Mouse (Mus musculus): ENCODE data around the gene Parp4. TPM values are rescaled to one million over a fixed set of nuclear protein-coding genes. Genes with fewer than 3 reads are reported as not detected.
A peak's percentile ranks its signal among the peaks of the same experiment; 100 is the strongest.

The Parp4 gene
- polyA plus RNA-seq, 1 experiment from 2014 or later, result 6.5 TPM

DNA sequence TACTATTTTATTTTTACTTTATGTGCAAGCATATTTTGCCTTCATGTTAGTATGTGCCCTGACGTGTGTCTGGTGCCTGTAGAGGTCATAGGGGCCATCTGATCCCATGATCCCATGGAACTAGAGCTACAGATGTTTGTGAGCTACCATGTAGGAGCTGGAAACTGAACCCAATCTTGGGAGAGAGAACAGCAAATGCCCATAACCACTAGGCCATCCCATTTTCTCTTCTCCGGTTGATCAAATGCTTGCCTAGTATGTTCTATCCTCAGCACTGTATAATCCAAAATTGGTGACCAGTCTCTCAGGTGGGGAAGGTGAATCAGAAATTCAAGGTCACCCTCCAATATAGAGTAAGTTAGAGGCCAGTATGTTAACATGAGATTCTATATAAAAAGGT, 2.9 kb upstream of the Parp4 start:
- ATAC-seq (ENCODE audit: insufficient read depth, low FRiP score, low read depth), result no peak

GRCm38 (mm10) chr14:56575969-56576901, 816 bp downstream of the Parp4 start:
- H3K27ac ChIP-seq, result no peak overlapping the region
- WGBS, result 71% methylated on average over 18 of the region's 18 CpGs
- H3K9ac ChIP-seq, result no peak overlapping the region
- H3K4me3 ChIP-seq (replicated peaks), result peak overlapping the region; percentile 67
- H3K4me2 ChIP-seq, result peak overlapping the region; percentile 81
- H3K27me3 ChIP-seq (replicated peaks), result no peaks in the 10 kb centered on the region
- H3K4me1 ChIP-seq, result no peaks in the 10 kb centered on the region
- ATAC-seq (ENCODE audit: insufficient read depth, low FRiP score, low read depth), result no peak
- H3K9me3 ChIP-seq, result no peaks in the 10 kb centered on the region
- no peaks in the 10 kb centered on the region for H3K36me3 ChIP-seq

More for the DNA sequence above, 2.9 kb upstream of the Parp4 start:
- Histone ChIP-seq H3K27ac (no peak overlapping the region), H3K36me3 (no peaks in the 10 kb centered on the region), H3K9me3 (no peaks in the 10 kb centered on the region), H3K4me3 (replicated peaks) (0 out of 2 replicates have a peak overlapping the region, but pooled peaks have one; percentile 88), H3K9ac (no peak overlapping the region), H3K4me1 (no peaks in the 10 kb centered on the region), H3K4me2 (0 out of 2 replicates have a peak overlapping the region, but pooled peaks have one; percentile 79), H3K27me3 (replicated peaks) (no peaks in the 10 kb centered on the region)
- 56% methylated on average over 2 of the region's 2 CpGs for WGBS

GRCm38 (mm10) chr14:56579011-56579410, 3.6 kb downstream of the Parp4 start:
- Histone ChIP-seq H3K9ac (no peak overlapping the region), H3K4me1 (no peaks in the 10 kb centered on the region), H3K36me3 (no peaks in the 10 kb centered on the region), H3K4me3 (replicated peaks) (no peak overlapping the region), H3K27me3 (replicated peaks) (no peaks in the 10 kb centered on the region), H3K4me2 (no peak overlapping the region), H3K27ac (no peak overlapping the region), H3K9me3 (no peaks in the 10 kb centered on the region)
- 46% methylated on average over 8 of the region's 8 CpGs for WGBS
- no peak for ATAC-seq (ENCODE audit: insufficient read depth, low FRiP score, low read depth)

GRCm38 (mm10) chr14:56581117-56581516, 5.7 kb downstream of the Parp4 start:
- peak overlapping the region; percentile 5; the same call in 1 of the 2 replicates for H3K27ac ChIP-seq
- H3K4me3 ChIP-seq (replicated peaks), result no peak overlapping the region
- 52% methylated on average over 5 of the region's 5 CpGs for WGBS
- no peaks in the 10 kb centered on the region for H3K36me3 ChIP-seq
- H3K9me3 ChIP-seq, result no peaks in the 10 kb centered on the region
- ATAC-seq (ENCODE audit: insufficient read depth, low FRiP score, low read depth), result no peak
- no peaks in the 10 kb centered on the region for H3K27me3 ChIP-seq (replicated peaks)
- no peak overlapping the region for H3K4me2 ChIP-seq
- H3K9ac ChIP-seq, result no peak overlapping the region
- H3K4me1 ChIP-seq, result no peaks in the 10 kb centered on the region

DNA sequence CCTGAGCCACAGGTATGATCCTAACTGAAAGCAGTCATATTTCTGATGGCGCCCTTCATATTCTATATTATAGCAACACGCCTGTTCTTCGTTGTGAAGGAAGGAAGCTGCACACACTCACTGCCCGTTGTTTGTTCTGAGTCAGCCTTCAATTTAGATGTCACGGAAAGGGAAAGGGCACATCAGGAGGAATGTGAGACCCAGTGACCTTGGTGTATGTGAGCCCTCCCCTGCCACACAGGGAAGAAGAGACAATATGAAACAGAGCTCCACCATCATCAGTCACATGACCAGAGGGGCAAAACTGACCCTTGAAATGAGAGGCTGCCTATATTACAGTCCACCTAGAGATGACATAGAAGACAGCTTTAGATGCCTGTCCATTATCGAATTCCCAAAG, 6.9 kb downstream of the Parp4 start:
- ATAC-seq (ENCODE audit: insufficient read depth, low FRiP score, low read depth), result no peak

DNA sequence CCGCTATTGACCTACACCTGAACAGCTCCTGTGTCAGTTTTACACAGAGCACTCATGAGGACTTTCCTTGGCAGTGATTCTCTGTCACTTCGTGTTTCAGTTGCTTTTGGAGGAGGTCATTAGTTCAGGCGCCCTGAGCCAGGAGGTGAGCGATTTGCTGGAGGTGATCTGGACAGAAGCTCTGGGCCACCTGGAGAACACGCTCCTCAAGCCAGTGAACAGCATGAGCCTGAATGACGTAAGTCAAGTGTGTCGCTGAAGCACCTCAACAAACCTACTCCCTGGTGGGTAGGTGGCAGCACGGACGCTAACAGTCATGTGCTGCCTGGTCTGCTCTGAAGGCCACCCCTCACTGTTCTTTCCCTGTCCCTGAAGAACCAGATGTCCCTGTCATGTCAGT, 16.8 kb downstream of the Parp4 start:
- WGBS, result 92% methylated on average over 9 of the region's 9 CpGs
- Histone ChIP-seq H3K9me3 (no peaks in the 10 kb centered on the region), H3K4me2 (no peak overlapping the region), H3K36me3 (peaks cover 14% of the 10 kb centered on the region), H3K27ac (no peak overlapping the region), H3K9ac (no peak overlapping the region), H3K4me3 (replicated peaks) (no peak overlapping the region), H3K27me3 (replicated peaks) (no peaks in the 10 kb centered on the region), H3K4me1 (no peaks in the 10 kb centered on the region)
- no peak for ATAC-seq (ENCODE audit: insufficient read depth, low FRiP score, low read depth)

More for the DNA sequence above, 6.9 kb downstream of the Parp4 start:
- Histone ChIP-seq H3K36me3 (no peaks in the 10 kb centered on the region), H3K4me3 (replicated peaks) (no peak overlapping the region), H3K9me3 (no peaks in the 10 kb centered on the region), H3K9ac (no peak overlapping the region), H3K27ac (no peak overlapping the region), H3K27me3 (replicated peaks) (no peaks in the 10 kb centered on the region), H3K4me2 (no peak overlapping the region), H3K4me1 (no peaks in the 10 kb centered on the region)
- 79% methylated on average over 6 of the region's 6 CpGs for WGBS

GRCm38 (mm10) chr14:56594811-56595210, 19.4 kb downstream of the Parp4 start:
- peaks cover 14% of the 10 kb centered on the region for H3K36me3 ChIP-seq
- H3K9me3 ChIP-seq, result no peaks in the 10 kb centered on the region
- no peak overlapping the region for H3K27ac ChIP-seq
- no peak overlapping the region for H3K9ac ChIP-seq
- no peak overlapping the region for H3K4me3 ChIP-seq (replicated peaks)
- no peak overlapping the region for H3K4me2 ChIP-seq
- no peaks in the 10 kb centered on the region for H3K4me1 ChIP-seq
- ATAC-seq (ENCODE audit: insufficient read depth, low FRiP score, low read depth), result no peak
- 93% methylated on average over 1 of the region's 1 CpGs for whole genome bisulfite sequencing
- H3K27me3 ChIP-seq (replicated peaks), result no peaks in the 10 kb centered on the region

GRCm38 (mm10) chr14:56598759-56599158, 23.3 kb downstream of the Parp4 start:
- Histone ChIP-seq H3K4me2 (no peak overlapping the region), H3K9ac (no peak overlapping the region), H3K4me3 (replicated peaks) (no peak overlapping the region), H3K27ac (no peak overlapping the region), H3K27me3 (replicated peaks) (no peaks in the 10 kb centered on the region), H3K4me1 (no peaks in the 10 kb centered on the region), H3K36me3 (peaks cover 3% of the 10 kb centered on the region; the same call in 1 of the 2 replicates), H3K9me3 (no peaks in the 10 kb centered on the region)
- no peak for ATAC-seq (ENCODE audit: insufficient read depth, low FRiP score, low read depth)
- 44% methylated on average over 6 of the region's 6 CpGs for WGBS

DNA sequence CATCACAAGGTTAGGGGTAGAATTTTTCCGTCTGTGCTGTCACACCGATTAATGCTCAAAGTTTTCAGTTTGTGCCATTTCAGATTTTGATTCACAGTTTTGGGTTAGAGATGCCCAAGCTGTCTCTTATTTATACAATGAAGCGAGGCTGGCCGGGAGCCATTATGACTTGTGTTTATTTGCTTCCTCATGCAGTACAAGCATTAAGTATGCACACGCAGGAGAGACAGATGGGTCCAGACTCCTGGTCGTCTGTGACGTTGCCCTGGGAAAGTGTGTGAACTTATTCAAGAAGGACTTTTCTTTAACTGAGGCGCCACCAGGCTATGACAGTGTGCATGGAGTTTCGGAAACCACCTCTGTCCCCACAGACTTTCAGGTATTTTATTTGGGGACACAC, 26.6 kb downstream of the Parp4 start:
- Histone ChIP-seq H3K36me3 (no peaks in the 10 kb centered on the region), H3K27me3 (replicated peaks) (no peaks in the 10 kb centered on the region), H3K4me1 (no peaks in the 10 kb centered on the region), H3K4me3 (replicated peaks) (no peak overlapping the region), H3K4me2 (no peak overlapping the region), H3K9ac (no peak overlapping the region), H3K9me3 (no peaks in the 10 kb centered on the region), H3K27ac (no peak overlapping the region)
- ATAC-seq (ENCODE audit: insufficient read depth, low FRiP score, low read depth), result no peak
- 68% methylated on average over 9 of the region's 9 CpGs for WGBS

DNA sequence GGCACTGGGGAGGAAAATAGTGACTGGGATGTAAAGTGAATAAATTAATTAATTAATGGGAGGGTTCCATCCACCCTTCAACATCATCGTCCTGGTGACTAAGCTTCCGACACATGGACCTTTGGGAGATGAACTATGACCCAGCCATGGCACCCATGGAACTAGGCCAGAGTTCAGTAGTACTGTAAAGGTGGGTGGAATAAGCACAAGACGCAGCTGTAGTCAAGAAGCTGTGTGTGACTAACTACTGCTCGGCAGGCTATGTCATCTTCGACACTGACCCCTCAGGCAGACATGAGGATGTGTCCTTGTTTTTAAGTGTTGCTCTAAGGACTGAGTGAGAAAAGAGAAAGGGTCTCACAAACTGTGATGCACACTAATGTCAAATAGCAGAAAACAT, 29.0 kb downstream of the Parp4 start:
- H3K9ac ChIP-seq, result no peak overlapping the region
- H3K4me2 ChIP-seq, result no peak overlapping the region
- H3K9me3 ChIP-seq, result no peaks in the 10 kb centered on the region
- no peak for ATAC-seq (ENCODE audit: insufficient read depth, low FRiP score, low read depth)
- WGBS, result 91% methylated on average over 5 of the region's 5 CpGs
- H3K4me3 ChIP-seq (replicated peaks), result no peak overlapping the region
- 0 out of 2 replicates have a peak, but pooled peaks cover 7% of the 10 kb centered on the region for H3K36me3 ChIP-seq
- no peaks in the 10 kb centered on the region for H3K4me1 ChIP-seq
- H3K27me3 ChIP-seq (replicated peaks), result no peaks in the 10 kb centered on the region
- no peak overlapping the region for H3K27ac ChIP-seq

GRCm38 (mm10) chr14:56605136-56605535, 29.7 kb downstream of the Parp4 start:
- H3K4me1 ChIP-seq, result no peaks in the 10 kb centered on the region
- H3K4me2 ChIP-seq, result no peak overlapping the region
- H3K4me3 ChIP-seq (replicated peaks), result no peak overlapping the region
- H3K27ac ChIP-seq, result no peak overlapping the region
- 79% methylated on average over 4 of the region's 4 CpGs for WGBS
- H3K9me3 ChIP-seq, result no peaks in the 10 kb centered on the region
- no peaks in the 10 kb centered on the region for H3K27me3 ChIP-seq (replicated peaks)
- peaks cover 10% of the 10 kb centered on the region; the same call in 1 of the 2 replicates for H3K36me3 ChIP-seq
- H3K9ac ChIP-seq, result no peak overlapping the region
- no peak for ATAC-seq (ENCODE audit: insufficient read depth, low FRiP score, low read depth)

DNA sequence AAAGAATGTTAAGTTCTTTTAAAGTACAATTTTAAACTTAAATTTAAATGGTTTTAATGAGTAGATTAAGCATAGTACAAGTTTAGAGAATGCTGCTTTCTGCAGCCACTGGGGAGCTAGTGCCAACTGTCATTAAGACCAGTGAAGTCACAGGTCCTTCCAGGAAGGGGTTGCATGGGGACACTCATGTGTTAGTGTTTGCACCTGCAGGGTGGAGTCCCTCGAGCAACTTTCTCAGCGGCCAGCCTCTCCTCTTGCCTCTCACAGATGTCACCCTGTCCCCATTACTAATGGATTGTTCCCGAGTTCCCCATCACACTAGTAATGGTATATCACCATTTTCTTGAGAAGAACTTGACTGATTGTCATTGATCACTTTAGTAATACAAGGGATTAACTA, 37.8 kb downstream of the Parp4 start:
- Histone ChIP-seq H3K4me1 (no peaks in the 10 kb centered on the region), H3K36me3 (peaks cover 13% of the 10 kb centered on the region; the same call in 1 of the 2 replicates), H3K27ac (no peak overlapping the region), H3K4me3 (replicated peaks) (no peak overlapping the region), H3K27me3 (replicated peaks) (no peaks in the 10 kb centered on the region), H3K4me2 (no peak overlapping the region), H3K9ac (no peak overlapping the region), H3K9me3 (no peaks in the 10 kb centered on the region)
- 73% methylated on average over 3 of the region's 3 CpGs for WGBS
- no peak for ATAC-seq (ENCODE audit: insufficient read depth, low FRiP score, low read depth)
